Mouse (Mus musculus) layer of hippocampus, adult 8-10 months (tissue): ENCODE results near the gene Reep3. TPM values are rescaled to one million over a fixed set of nuclear protein-coding genes. Genes with fewer than 3 reads are reported as not detected.
"Not testable (repeated sequence)": the region's sequence is repeated elsewhere in the genome, so short reads cannot be mapped to it uniquely, and the experiment has no call there.

ENCODE experiments used
- DNase-seq, 2 experiments: peaks; one replicate each; pipeline ENCODE4 v3.0.0; 2022; ENCODE audit warnings: low spot score in 2 of 2
- total RNA-seq, 4 experiments: library from RNA; stranded (reverse); gene quantifications; 2 replicates each; pipeline ENCODE4 v1.2.4; 2022

Gene Reep3
- total RNA-seq, 4 experiments from 2014 or later = 21.0 to 24.7 (median 22.3) TPM

DNA sequence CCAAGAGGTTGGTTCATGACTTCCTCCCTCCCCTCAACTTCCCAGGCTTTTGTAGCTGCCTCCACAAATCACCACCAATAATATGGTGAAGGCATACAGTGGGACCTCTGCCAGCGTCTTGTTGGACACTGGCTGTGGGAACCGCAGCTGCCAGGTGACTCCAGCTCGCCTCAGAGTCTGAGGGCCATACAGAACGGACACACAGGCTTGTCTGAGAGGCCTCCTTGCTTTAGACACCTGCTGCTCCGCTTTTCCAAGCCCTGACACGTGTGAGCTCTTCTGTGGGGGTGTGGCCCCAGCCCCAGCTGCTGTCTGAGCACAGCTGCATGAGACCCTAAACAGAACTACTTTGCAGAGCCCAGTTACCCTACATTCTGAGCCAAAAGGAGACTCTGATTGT, 77.9 kb downstream of the Reep3 start:
- DNase-seq = no peak

DNA sequence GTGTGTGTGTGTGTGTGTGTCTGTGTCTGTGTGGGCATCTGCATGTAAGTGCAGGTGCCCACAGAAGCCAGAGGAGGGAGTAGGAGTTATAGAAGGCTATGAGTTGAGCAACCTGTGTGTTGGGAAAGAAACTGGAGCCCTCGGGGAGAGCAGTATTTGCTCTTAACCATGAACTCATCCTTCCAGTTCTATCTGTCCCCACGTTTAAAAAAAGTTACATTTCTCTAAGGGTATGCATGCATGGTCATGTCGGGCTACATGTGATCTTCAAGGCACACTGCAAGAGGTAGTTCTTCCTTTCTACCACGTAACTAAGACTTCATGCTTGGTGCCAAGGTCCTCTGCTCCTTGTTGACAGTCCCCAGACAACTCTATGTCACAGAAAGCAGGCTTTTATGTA, 78.9 kb downstream of the Reep3 start:
- DNase-seq = no peak

- no peak for DNase-seq
These were observed 79.4 kb downstream of the Reep3 start for GRCm38 (mm10) chr10:67017315-67017714.

GRCm38 (mm10) chr10:67016615-67017278, 80.0 kb downstream of the Reep3 start:
- no peak for DNase-seq

- no peak for DNase-seq
These were observed 82.0 kb downstream of the Reep3 start for GRCm38 (mm10) chr10:67014746-67015145.

DNA sequence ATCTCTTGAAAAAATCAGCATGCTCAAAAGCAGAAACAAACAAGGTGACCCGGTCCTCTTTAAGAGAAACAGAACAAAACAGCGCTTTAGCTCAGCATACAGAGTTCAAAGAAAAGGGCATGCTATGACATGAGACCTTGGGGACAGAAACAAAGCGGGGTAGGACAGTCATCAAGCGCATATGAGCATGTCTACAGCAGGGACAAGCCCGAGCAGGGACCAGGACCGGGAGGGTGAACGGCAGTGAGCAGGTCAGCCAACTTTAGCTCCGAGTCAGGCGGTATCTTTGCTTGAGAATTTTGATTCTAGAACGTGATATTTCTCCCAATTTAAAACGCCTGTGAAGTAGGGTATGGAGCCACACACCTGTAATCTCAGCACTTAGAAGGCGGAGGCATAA, 86.2 kb downstream of the Reep3 start:
- DNase-seq = no peak

GRCm38 (mm10) chr10:67004527-67005042, 92.2 kb downstream of the Reep3 start:
- no peak for DNase-seq

DNA sequence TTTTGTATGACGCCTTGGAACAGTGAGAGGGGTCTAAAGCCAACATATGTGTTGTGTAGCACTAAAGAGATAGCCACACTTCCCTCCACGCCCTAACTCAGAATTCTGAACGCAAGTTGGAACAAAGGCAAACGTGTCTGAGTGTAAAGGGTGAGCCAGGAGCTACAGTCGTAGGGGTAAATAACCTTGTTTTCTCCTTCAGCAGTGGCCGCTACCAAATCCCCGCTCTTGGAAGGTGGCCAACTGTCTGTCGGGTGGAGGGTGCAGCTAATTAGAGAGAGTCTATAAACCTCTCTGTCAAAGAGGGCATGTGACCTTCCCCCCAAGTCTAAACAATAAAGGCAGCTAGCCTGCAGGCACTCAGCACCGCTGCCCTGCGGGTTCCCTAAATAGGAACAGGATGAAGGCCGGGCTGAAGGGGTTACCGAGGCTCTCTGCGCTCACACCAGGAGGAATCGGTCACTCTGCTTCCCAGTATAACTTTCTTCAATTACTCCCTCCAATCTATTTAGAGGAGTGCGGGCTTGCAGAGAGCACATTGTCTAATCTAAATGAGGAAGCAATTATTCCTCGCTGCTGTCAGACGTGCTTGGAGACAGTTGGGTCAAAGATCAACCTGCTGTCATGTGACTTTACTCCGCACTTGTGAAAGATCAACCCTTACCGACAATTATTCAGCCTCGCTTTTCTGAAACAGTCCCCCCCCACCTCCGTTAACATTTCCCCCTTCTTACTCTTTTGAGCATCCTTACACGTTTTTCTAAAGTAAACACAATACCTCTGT, 92.8 kb downstream of the Reep3 start:
- DNase-seq = no peak

DNA sequence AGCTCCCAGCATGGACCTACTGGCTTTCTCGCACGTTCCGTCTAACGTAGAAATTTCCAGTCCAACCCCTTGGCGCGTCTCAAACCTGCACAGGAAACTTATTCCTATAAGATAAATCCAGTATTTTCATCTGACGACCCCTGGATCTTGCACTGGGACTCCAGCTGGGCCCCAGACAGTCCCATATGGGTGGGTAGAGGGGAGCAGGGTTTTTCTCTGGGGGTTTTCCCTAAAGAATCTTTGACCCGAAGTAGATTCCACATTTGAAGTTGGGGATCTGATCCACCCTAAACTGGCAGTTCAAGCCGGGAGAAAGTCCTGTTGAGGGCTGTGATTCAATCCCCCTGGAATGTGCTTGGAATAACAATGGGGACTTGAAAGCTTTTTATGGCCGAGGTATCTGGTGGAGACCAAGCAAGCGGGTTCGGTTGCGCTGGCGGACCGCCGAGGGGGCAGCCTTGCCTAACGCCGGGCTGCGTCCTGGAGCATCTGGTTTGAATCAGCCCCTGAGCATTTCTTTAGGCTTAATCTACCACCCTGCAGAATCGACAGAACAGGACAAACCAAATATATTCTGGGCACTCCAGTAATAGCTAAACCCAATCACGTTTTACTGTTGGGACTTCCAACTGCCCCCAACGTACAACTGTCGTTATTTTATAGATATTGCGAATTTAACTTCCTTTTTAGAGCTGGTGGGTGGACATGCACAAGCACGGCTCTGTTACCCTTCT, 93.6 kb downstream of the Reep3 start:
- DNase-seq = peak; percentile 10 to 26

DNA sequence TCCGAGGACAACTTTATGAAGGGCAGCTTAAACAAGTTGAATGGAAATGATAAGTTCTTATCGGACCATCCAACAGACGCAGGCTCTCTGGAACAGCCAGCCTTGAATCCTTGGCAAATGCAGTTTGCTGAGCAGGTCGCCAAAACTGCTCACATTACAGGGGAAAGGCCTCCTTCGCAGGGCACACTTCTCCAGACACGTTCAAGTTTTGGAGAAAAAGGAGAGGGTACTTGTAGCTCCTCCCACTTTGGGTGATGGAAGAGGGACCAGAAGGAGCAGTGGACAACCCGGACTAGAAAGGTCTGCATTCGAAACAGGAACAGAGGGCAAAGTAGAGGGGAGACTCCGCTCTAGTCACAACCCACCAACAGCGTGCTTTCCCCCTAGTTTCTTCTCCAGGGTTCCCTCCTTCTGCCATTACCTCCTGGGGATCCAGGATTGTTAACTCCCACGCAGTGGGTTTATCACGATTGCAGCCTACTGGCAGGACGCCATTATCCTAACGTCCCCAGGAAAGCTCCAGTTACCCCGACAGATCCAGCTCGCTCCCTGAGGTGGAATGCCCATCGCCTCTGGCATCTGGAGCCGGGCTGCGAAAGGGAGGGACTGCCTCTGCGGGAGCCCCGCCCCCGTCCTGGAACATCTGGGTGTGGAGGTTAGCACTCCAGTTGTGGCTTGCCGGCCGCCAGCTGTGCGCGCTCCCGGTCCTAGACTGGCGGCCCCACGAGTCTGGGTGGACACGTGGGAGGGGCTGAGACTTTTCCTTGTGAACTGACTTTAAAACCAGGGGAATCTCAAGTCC, 94.3 kb downstream of the Reep3 start:
- peak; percentile 12 to 32 for DNase-seq

- not testable (repeated sequence) for DNase-seq
These were observed 95.7 kb downstream of the Reep3 start for GRCm38 (mm10) chr10:67000958-67001615.

DNA sequence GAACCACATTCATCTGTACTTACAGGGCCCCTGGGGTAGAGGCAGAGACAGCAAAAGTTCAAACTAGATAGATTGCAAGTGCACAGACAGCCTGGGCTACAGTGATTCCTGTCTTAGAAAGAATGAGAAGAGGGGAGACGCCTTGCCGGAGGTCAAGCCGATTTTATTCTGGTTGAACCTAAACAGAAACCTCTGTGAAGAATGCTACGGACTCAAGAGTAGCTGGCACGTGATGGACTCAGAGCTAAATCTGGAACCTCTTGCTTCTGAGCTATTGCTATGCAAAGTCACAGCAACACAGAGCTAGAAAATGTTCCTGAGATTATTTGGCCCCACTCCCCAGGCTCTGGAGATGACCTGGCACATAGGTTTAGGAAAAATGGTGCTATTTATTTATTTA, 96.6 kb downstream of the Reep3 start:
- no peak for DNase-seq

DNA sequence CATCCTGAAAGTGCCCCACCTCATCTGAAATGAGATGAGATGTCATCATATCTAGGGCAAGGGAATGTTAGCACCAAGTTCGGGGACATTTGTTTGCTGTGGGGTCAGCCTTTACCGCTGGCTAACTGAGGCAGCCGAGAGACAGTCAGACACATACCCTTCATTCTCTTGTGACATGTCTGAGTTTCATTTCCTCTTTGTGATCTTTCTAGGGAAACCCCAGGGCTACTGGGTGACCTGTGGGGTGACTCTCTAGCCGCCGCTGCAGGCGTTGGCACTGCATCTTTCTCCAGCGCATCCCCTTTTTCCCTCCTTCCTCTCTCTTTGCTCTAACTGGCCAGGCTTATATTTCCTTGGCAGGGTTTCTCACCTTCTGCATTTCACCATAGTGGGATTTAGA, 98.0 kb downstream of the Reep3 start:
- no peak for DNase-seq

DNA sequence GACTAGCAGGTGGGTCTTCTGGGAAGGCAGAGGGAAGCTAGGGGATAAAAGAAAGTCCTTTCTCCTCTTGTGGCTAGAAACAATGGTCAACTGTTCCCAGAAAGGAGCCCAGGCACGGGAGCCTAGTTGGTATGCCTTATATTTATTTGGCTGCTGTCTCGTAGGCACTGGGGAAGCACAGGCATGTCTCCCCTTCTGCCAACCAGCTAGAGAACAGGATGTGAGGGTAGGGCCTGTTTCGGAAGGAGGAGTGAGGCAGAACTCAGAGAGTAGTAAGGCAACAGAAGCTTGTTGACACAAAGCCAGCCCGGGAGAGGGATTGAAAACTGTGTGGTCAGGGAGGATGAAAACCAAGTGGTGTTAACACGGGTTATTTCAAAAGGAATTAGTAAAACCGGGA, 101.6 kb downstream of the Reep3 start:
- no peak for DNase-seq

DNA sequence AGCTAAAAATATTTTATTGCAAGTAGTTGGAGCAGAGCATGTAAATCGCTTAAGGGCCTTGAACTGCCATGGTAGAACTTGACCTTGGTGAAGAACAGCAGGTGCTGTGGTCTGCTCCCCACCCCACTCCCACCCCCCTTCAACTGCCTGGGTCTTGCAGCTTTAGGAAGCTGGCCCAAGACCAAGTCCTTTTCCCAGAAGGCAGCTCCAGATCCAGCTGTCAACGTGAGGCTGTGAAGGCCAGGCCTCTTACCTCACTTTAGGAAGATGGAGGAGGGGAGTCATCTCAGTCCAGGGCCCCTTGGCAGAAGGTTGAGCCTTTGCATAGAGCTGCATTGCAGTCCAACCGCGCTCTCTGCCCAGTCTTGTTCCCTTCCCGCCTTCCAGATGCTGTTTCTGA, 102.3 kb downstream of the Reep3 start:
- no peak for DNase-seq

DNA sequence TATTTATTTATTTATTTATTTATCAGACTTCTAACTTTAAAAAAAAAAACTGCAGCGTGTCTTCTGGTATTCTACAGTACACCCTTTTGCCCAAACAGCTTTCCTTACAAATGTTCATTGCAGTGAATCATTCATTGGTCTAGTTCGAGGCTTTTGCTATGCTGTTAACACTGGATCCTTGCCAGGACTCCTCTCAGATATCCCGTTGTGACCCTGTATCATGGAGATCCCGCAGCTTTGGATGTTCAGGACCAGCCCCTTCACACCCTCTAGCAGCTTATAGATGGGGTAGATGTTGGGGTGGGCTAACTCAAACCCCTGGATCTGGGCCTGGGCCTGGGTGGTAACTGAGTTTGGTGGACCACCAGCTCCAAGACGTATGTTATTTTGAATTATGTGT, 104.2 kb downstream of the Reep3 start:
- DNase-seq = no peak

- DNase-seq = no peak
These were observed 106.2 kb downstream of the Reep3 start for GRCm38 (mm10) chr10:66990506-66990905.

DNA sequence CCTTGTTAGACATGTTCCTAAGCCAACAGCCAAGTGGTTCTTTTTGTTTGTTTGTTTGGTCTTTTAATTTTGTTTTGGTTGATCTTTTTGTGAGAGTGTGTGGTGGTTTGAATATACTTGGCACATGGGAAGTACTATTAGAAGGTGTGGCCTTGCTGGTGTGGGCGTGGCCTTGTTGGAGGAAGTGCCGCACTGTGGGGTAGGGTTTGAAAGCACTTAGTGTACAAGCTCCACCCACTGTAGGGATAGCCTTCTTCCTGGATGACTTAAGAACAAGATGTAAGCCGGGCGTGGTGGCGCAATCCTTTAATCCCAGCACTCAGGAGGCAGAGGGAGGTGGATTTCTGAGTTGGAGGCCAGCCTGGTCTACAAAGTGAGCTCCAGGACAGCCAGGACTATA, 113.7 kb downstream of the Reep3 start:
- no peak for DNase-seq

DNA sequence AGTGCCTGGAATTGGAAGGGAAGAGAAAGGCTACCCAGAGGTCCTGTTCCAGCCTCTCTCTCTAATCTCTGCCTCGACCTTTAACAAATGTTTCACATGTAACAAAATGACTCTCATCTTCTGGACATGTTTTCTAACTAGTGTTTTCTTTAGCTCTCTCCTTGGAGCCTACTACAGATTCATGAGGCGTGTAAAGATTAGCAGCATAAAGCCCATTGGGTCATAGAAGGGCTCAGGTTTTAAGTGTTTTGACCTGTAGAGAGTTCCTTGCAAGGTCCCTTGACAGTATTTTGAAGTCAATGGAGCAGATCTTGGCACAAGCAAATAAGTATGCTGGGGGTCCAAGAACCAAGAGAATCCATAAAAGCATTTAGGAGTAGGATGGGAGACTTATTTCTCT, 118.5 kb downstream of the Reep3 start:
- no peak for DNase-seq

- DNase-seq = no peak
These were observed 119.7 kb downstream of the Reep3 start for GRCm38 (mm10) chr10:66977093-66977492.

- DNase-seq = no peak
These were observed 121.3 kb downstream of the Reep3 start for GRCm38 (mm10) chr10:66975451-66975850.
